ENCODE assay signal across 29 mouse cellular contexts in genomic region chr3:41100157-41100556, GRCm38 (mm10). TPM values are rescaled to one million over a fixed set of nuclear protein-coding genes. Genes with fewer than 3 reads are reported as not detected.
A peak's percentile ranks its signal among the peaks of the same experiment; 100 is the strongest.
DNase-seq lines count a peak whose midpoint lies in the region; ATAC-seq and TF ChIP-seq lines count a peak whose summit lies in the region.
"Had no signal": no experiment of that assay in that cellular context is flagged by ENCODE, and none has a peak within 500 bp of the region (broad histone marks: within the 10 kb centered on the region; RNA-seq: fewer than 3 reads in every experiment).

No protein-coding gene starts in this region.

- no peak for TF ChIP-seq CTCF in liver, adult 2 months (IDR thresholded peaks at IDR 0.05; ENCODE audit: low read depth, low read length)
- no peak for TF ChIP-seq CTCF in cerebellum, adult 2 months (IDR thresholded peaks at IDR 0.05; ENCODE audit: borderline replicate concordance, insufficient read depth, low read depth, low read length)

- H3K4me3 ChIP-seq in liver, adult 2 months (ENCODE audit: insufficient read depth, low read depth, low read length) = no peak overlapping the region
- H3K4me3 ChIP-seq in liver, embryonic 12.5 days = no peak overlapping the region
- no peak overlapping the region for H3K4me3 ChIP-seq in heart, embryonic 16.5 days (ENCODE audit: low read length)
- H3K4me3 ChIP-seq in cerebellum, adult 2 months (replicated peaks; ENCODE audit: insufficient read depth, low read depth, low read length) = no peak overlapping the region
- no peak overlapping the region for H3K4me3 ChIP-seq in hindbrain, embryonic 12.5 days
- H3K4me3 ChIP-seq: embryonic facial prominence, embryonic 15.5 days; forebrain, embryonic 15.5 days; heart, embryonic 13.5 days; hindbrain, embryonic 10.5 days; limb, embryonic 10.5 days; limb, embryonic 15.5 days; megakaryocyte, embryonic 14.5 days; midbrain, embryonic 13.5 days; neural tube, embryonic 13.5 days; stomach, embryonic 15.5 days had no signal

- no peaks in the 10 kb centered on the region for H3K9me3 ChIP-seq in liver, embryonic 12.5 days (replicated peaks)
- no peaks in the 10 kb centered on the region for H3K9me3 ChIP-seq in heart, embryonic 16.5 days (replicated peaks; ENCODE audit: control insufficient read depth, low read length)
- H3K9me3 ChIP-seq in hindbrain, embryonic 12.5 days (replicated peaks) = no peaks in the 10 kb centered on the region
- H3K9me3 ChIP-seq: embryonic facial prominence, embryonic 15.5 days; forebrain, embryonic 15.5 days; heart, embryonic 13.5 days; limb, embryonic 10.5 days; limb, embryonic 15.5 days; midbrain, embryonic 13.5 days; neural tube, embryonic 13.5 days; stomach, embryonic 15.5 days had no signal

- no peaks in the 10 kb centered on the region for H3K27me3 ChIP-seq in liver, adult 2 months (ENCODE audit: control insufficient read depth, insufficient read depth, low read length)
- H3K27me3 ChIP-seq in liver, embryonic 12.5 days (replicated peaks) = no peaks in the 10 kb centered on the region; the same call in 1 of the 2 replicates
- H3K27me3 ChIP-seq in heart, embryonic 16.5 days (ENCODE audit: control insufficient read depth, insufficient read depth, low read length) = no peaks in the 10 kb centered on the region
- no peaks in the 10 kb centered on the region for H3K27me3 ChIP-seq in cerebellum, adult 2 months (ENCODE audit: control insufficient read depth, insufficient read depth, low read length)
- H3K27me3 ChIP-seq in hindbrain, embryonic 12.5 days = no peaks in the 10 kb centered on the region
- H3K27me3 ChIP-seq: embryonic facial prominence, embryonic 15.5 days; forebrain, embryonic 15.5 days; heart, embryonic 13.5 days; limb, embryonic 15.5 days; midbrain, embryonic 13.5 days; neural tube, embryonic 13.5 days; stomach, embryonic 15.5 days had no signal

- no peak overlapping the region for H3K4me2 ChIP-seq in liver, embryonic 12.5 days
- no peak overlapping the region; the same call in 1 of the 2 replicates for H3K4me2 ChIP-seq in heart, embryonic 16.5 days (ENCODE audit: low read depth, low read length)
- H3K4me2 ChIP-seq in hindbrain, embryonic 12.5 days (replicated peaks) = no peak overlapping the region
- H3K4me2 ChIP-seq: embryonic facial prominence, embryonic 15.5 days; forebrain, embryonic 15.5 days; heart, embryonic 13.5 days; limb, embryonic 15.5 days; midbrain, embryonic 13.5 days; neural tube, embryonic 13.5 days; stomach, embryonic 15.5 days had no signal

- ATAC-seq in liver, embryonic 12.5 days = no peak
- 0 out of 2 replicates have a peak, but pooled peaks have one; percentile 18 for ATAC-seq in heart, embryonic 16.5 days (replicated peaks; ENCODE audit: extremely low read depth, insufficient read depth, low FRiP score)
- ATAC-seq in megakaryocyte progenitor cell, adult 5-6 weeks (replicated peaks; ENCODE audit: poor library complexity) = peak; percentile 48
- ATAC-seq in hindbrain, embryonic 12.5 days (ENCODE audit: low FRiP score) = no peak
- ATAC-seq: forebrain, embryonic 15.5 days; hindbrain, embryonic 16.5 days; midbrain, embryonic 13.5 days had no signal

- H3K27ac ChIP-seq in liver, adult 2 months (replicated peaks; ENCODE audit: insufficient read depth, low read depth, low read length) = no peak overlapping the region
- no peak overlapping the region for H3K27ac ChIP-seq in liver, embryonic 12.5 days
- peak overlapping the region; percentile 46 for H3K27ac ChIP-seq in heart, embryonic 16.5 days (ENCODE audit: low read length)
- H3K27ac ChIP-seq in cerebellum, adult 2 months (ENCODE audit: insufficient read depth, low read length) = no peak overlapping the region
- no peak overlapping the region for H3K27ac ChIP-seq in hindbrain, embryonic 12.5 days
- H3K27ac ChIP-seq: embryonic facial prominence, embryonic 15.5 days; forebrain, embryonic 15.5 days; heart, embryonic 13.5 days; hindbrain, embryonic 10.5 days; limb, embryonic 10.5 days; limb, embryonic 15.5 days; midbrain, embryonic 13.5 days; neural tube, embryonic 13.5 days; stomach, embryonic 15.5 days had no signal

- TF ChIP-seq POLR2A in liver, adult 2 months (IDR thresholded peaks at IDR 0.05; ENCODE audit: extremely low read depth, insufficient read depth, low read length) = no peak
- no peak for TF ChIP-seq POLR2A in cerebellum, adult 2 months (IDR thresholded peaks at IDR 0.05; ENCODE audit: borderline replicate concordance, insufficient read depth, low read length)

- H3K9ac ChIP-seq in liver, adult 2 months (ENCODE audit: low read depth, low read length) = no peak overlapping the region
- no peak overlapping the region for H3K9ac ChIP-seq in liver, embryonic 12.5 days
- H3K9ac ChIP-seq in heart, embryonic 16.5 days (ENCODE audit: low read length) = no peak overlapping the region
- H3K9ac ChIP-seq in hindbrain, embryonic 12.5 days = no peak overlapping the region
- H3K9ac ChIP-seq: embryonic facial prominence, embryonic 15.5 days; forebrain, embryonic 15.5 days; heart, embryonic 13.5 days; limb, embryonic 15.5 days; midbrain, embryonic 13.5 days; neural tube, embryonic 13.5 days; stomach, embryonic 15.5 days had no signal

- no peaks in the 10 kb centered on the region for H3K79me2 ChIP-seq in liver, adult 2 months (ENCODE audit: control insufficient read depth, insufficient read depth, low read length)

- peak; percentile 87 for DNase-seq in heart, adult 11 months
- no peak for DNase-seq in heart, postnatal 25 days (ENCODE audit: low spot score)
- DNase-seq in liver, adult 2 months (ENCODE audit: extremely low read depth, low read depth, low spot score) = peak; percentile 64
- no peak for DNase-seq in cerebellum, adult 2 months
- DNase-seq: adrenal gland, postnatal 25 days; cerebellum, adult 18-20 months; cerebellum, postnatal 14 days; kidney, adult 9 months; kidney, postnatal 10 days; layer of hippocampus, adult 9-11 months; lung, postnatal 36 days; right cerebral cortex, postnatal 4 days; thymus, adult 18-20 months; thymus, postnatal 25 days had no signal

- no peaks in the 10 kb centered on the region for H3K36me3 ChIP-seq in liver, adult 2 months (ENCODE audit: control insufficient read depth, insufficient read depth, low read length)
- H3K36me3 ChIP-seq in liver, embryonic 12.5 days = no peaks in the 10 kb centered on the region
- no peaks in the 10 kb centered on the region for H3K36me3 ChIP-seq in heart, embryonic 16.5 days (ENCODE audit: control insufficient read depth, insufficient read depth)
- H3K36me3 ChIP-seq in hindbrain, embryonic 12.5 days = no peaks in the 10 kb centered on the region
- H3K36me3 ChIP-seq: embryonic facial prominence, embryonic 15.5 days; forebrain, embryonic 15.5 days; heart, embryonic 13.5 days; hindbrain, embryonic 10.5 days; limb, embryonic 10.5 days; limb, embryonic 15.5 days; midbrain, embryonic 13.5 days; neural tube, embryonic 13.5 days; stomach, embryonic 15.5 days had no signal

- peaks cover 3% of the 10 kb centered on the region; the same call in 1 of the 2 replicates for H3K4me1 ChIP-seq in liver, adult 2 months (ENCODE audit: control insufficient read depth, insufficient read depth, low read length)
- no peaks in the 10 kb centered on the region for H3K4me1 ChIP-seq in liver, embryonic 12.5 days
- H3K4me1 ChIP-seq in heart, embryonic 16.5 days (ENCODE audit: control insufficient read depth, insufficient read depth, low read length) = peaks cover 32% of the 10 kb centered on the region
- H3K4me1 ChIP-seq in cerebellum, adult 2 months (ENCODE audit: control insufficient read depth, insufficient read depth, low read length) = no peaks in the 10 kb centered on the region
- H3K4me1 ChIP-seq in hindbrain, embryonic 12.5 days = no peaks in the 10 kb centered on the region
- H3K4me1 ChIP-seq: embryonic facial prominence, embryonic 15.5 days; forebrain, embryonic 15.5 days; hindbrain, embryonic 10.5 days; limb, embryonic 10.5 days; limb, embryonic 15.5 days; midbrain, embryonic 13.5 days; neural tube, embryonic 13.5 days; stomach, embryonic 15.5 days had no signal

- intact Hi-C loops in heart, postnatal 25 days (cut with DNase I) = no loop called here

- 22% methylated on average over 2 of the region's 2 CpGs for WGBS in liver, adult 2 months
- 31% methylated on average over 2 of the region's 2 CpGs for WGBS in liver, embryonic 12.5 days (ENCODE audit: insufficient replicate concordance)
- WGBS in heart, embryonic 16.5 days = 17% methylated on average over 2 of the region's 2 CpGs
- WGBS in cerebellum, adult 2 months = 55% methylated on average over 2 of the region's 2 CpGs
- WGBS in hindbrain, embryonic 12.5 days = 84% methylated on average over 2 of the region's 2 CpGs

RNA-seq across cellular contexts. Expression of gene Pgrmc2, which starts 17.3 kb away (rescaled TPM):
- total RNA-seq in heart, postnatal 25 days (2021) = 10 to 100 TPM; 27.5 to 30.1 TPM
- 18.3 and 21.2 TPM in 2 replicates for total RNA-seq in liver, adult 2 months (2014; rRNA removed)
- 19.9 and 24.5 TPM in 2 replicates for polyA plus RNA-seq in liver, adult 2 months (2012; rRNA removed)
- polyA plus RNA-seq in liver, embryonic 12.5 days (2016; fragmentation: Nextera tagmentation; extraction: Ambion mirVana) = 34.1 and 34.9 TPM in 2 replicates
- polyA plus RNA-seq in heart, embryonic 16.5 days (2015; fragmentation: Nextera tagmentation; extraction: Ambion mirVana) = 45.7 and 47.8 TPM in 2 replicates
- total RNA-seq in megakaryocyte progenitor cell, adult 5-6 weeks (2015) = 22.8 and 30.2 TPM in 2 replicates
- 15.1 and 20.3 TPM in 2 replicates for total RNA-seq in megakaryocyte progenitor cell, adult 5-6 weeks (2017)
- polyA plus RNA-seq in cerebellum, adult 2 months (2012; rRNA removed) = 44.3 and 46.7 TPM in 2 replicates
- polyA plus RNA-seq in hindbrain, embryonic 12.5 days (2016; fragmentation: Nextera tagmentation; extraction: Ambion mirVana) = 43.7 and 46.1 TPM in 2 replicates

Comparison
In these comparisons a context has a peak if more than half of its experiments do, and no peak if none do; other contexts are left out.
1. DNase-seq: peak in heart, adult 11 months (single experiment) and liver, adult 2 months (single experiment); none in heart, postnatal 25 days (single experiment) and cerebellum, adult 2 months (0 of 2).
2. ATAC-seq: peak in heart, embryonic 16.5 days (single experiment) and megakaryocyte progenitor cell, adult 5-6 weeks (single experiment); none in liver, embryonic 12.5 days (single experiment) and hindbrain, embryonic 12.5 days (single experiment).